Comparison of ENCODE assay signal across 9 mouse cellular contexts in the genomic region with DNA sequence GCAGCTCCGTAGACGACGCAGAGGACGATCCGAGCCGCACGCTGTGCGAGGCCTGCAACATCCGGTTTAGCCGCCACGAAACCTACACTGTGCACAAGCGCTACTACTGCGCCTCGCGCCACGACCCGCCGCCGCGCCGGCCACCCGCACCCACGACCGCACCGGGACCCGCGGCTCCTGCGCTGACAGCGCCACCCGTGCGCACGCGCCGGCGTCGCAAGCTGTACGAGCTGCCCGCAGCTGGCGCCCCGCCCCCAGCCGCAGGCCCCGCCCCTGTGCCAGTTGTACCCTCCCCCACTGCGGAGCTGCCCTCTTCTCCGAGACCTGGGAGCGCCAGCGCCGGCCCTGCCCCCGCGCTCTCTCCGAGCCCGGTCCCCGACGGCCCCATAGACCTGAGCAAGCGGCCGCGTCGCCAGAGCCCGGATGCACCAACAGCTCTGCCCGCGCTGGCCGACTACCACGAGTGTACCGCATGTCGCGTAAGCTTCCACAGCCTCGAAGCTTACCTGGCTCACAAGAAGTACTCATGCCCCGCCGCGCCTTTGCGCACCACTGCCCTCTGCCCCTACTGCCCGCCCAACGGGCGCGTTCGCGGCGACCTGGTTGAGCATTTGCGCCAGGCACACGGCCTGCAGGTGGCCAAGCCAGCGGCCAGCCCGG. TPM values are rescaled to one million over a fixed set of nuclear protein-coding genes. Genes with fewer than 3 reads are reported as not detected.
DNase-seq lines count a peak whose midpoint lies in the region; ATAC-seq and TF ChIP-seq lines count a peak whose summit lies in the region.
"Had no signal": no experiment of that assay in that cellular context is flagged by ENCODE, and none has a peak within 500 bp of the region (broad histone marks: within the 10 kb centered on the region; RNA-seq: fewer than 3 reads in every experiment).

No protein-coding gene starts in this region.

- peak overlapping the region; percentile 94 for H3K4me2 ChIP-seq in limb, embryonic 12.5 days
- peak overlapping the region; percentile 69 for H3K4me2 ChIP-seq in midbrain, postnatal 0 days (ENCODE audit: low read depth, low read length, poor library complexity, severe bottlenecking)

- ATAC-seq in limb, embryonic 12.5 days (ENCODE audit: insufficient number of reproducible peaks, insufficient read depth, low FRiP score, low TSS enrichment, low read depth), result peak; percentile 44; the same call in 1 of the 2 replicates
- ATAC-seq in midbrain, postnatal 0 days (ENCODE audit: low FRiP score), result peak; percentile 44

- H3K9me3 ChIP-seq in hindbrain, embryonic 10.5 days, result no peaks in the 10 kb centered on the region
- H3K9me3 ChIP-seq in limb, embryonic 12.5 days, result no peaks in the 10 kb centered on the region
- H3K9me3 ChIP-seq in midbrain, postnatal 0 days (ENCODE audit: low read length), result no peaks in the 10 kb centered on the region

- WGBS in hindbrain, embryonic 10.5 days, result 4% methylated on average over 81 of the region's 81 CpGs
- 1% methylated on average over 80 of the region's 81 CpGs for WGBS in limb, embryonic 12.5 days
- WGBS in midbrain, postnatal 0 days, result 12% methylated on average over 63 of the region's 81 CpGs

- H3K27ac ChIP-seq in layer of hippocampus, adult 2 months, result peak overlapping the region; percentile 76
- peak overlapping the region; percentile 62 for H3K27ac ChIP-seq in hindbrain, embryonic 10.5 days
- no peak overlapping the region for H3K27ac ChIP-seq in limb, embryonic 12.5 days
- no peak overlapping the region; the same call in 1 of the 2 replicates for H3K27ac ChIP-seq in midbrain, postnatal 0 days (ENCODE audit: low read depth, low read length)

- peaks cover 44% of the 10 kb centered on the region for H3K36me3 ChIP-seq in hindbrain, embryonic 10.5 days
- H3K36me3 ChIP-seq in limb, embryonic 12.5 days, result no peaks in the 10 kb centered on the region
- H3K36me3 ChIP-seq in midbrain, postnatal 0 days (ENCODE audit: insufficient read depth, low read length), result no peaks in the 10 kb centered on the region; the same call in 1 of the 2 replicates

- H3K27me3 ChIP-seq in hindbrain, embryonic 10.5 days (ENCODE audit: insufficient read depth, poor library complexity, severe bottlenecking), result peaks cover 88% of the 10 kb centered on the region
- H3K27me3 ChIP-seq in limb, embryonic 12.5 days, result peaks cover 76% of the 10 kb centered on the region
- peaks cover 29% of the 10 kb centered on the region for H3K27me3 ChIP-seq in midbrain, postnatal 0 days (ENCODE audit: insufficient read depth, low read length)

- peak in 1 of 2 experiments; percentile 67 for DNase-seq in layer of hippocampus, adult 2 months (ENCODE audit: low spot score in 2 of 2)
- no peak for DNase-seq in layer of hippocampus, adult 9-11 months
- peak; percentile 60 to 68 for DNase-seq in cerebellum, postnatal 14 days
- peak; percentile 80 for DNase-seq in hindbrain, embryonic 10.5 days (ENCODE audit: low spot score)
- peak; percentile 59 for DNase-seq in midbrain, postnatal 0 days (ENCODE audit: low spot score)
- no peak for DNase-seq in c-Kit-positive CD71-positive TER-119-positive erythroid progenitor cells, embryonic 14.5 days (ENCODE audit: low spot score)
- DNase-seq in ovary, adult 18-20 months (ENCODE audit: low spot score), result no peak

- H3K4me3 ChIP-seq in layer of hippocampus, adult 2 months, result peak overlapping the region; percentile 66
- H3K4me3 ChIP-seq in hindbrain, embryonic 10.5 days, result peak overlapping the region; percentile 66
- H3K4me3 ChIP-seq in limb, embryonic 12.5 days (replicated peaks), result peak overlapping the region; percentile 63
- H3K4me3 ChIP-seq in midbrain, postnatal 0 days (ENCODE audit: low read depth, low read length), result peak overlapping the region; percentile 49

- peaks cover 37% of the 10 kb centered on the region for H3K4me1 ChIP-seq in hindbrain, embryonic 10.5 days (replicated peaks)
- H3K4me1 ChIP-seq in limb, embryonic 12.5 days (replicated peaks), result peaks cover 16% of the 10 kb centered on the region
- H3K4me1 ChIP-seq in midbrain, postnatal 0 days (ENCODE audit: insufficient read depth, low read length), result 0 out of 2 replicates have a peak, but pooled peaks cover 2% of the 10 kb centered on the region

- H3K9ac ChIP-seq in limb, embryonic 12.5 days (replicated peaks), result peak overlapping the region; percentile 53
- H3K9ac ChIP-seq in midbrain, postnatal 0 days (replicated peaks; ENCODE audit: low read length, poor library complexity, severe bottlenecking), result peak overlapping the region; percentile 56

- 0 out of 2 replicates have a peak, but pooled peaks have one; percentile 11 for TF ChIP-seq CTCF in layer of hippocampus, adult 2 months (conservative IDR thresholded peaks at IDR 0.05)
- no peak for TF ChIP-seq CTCF in midbrain, postnatal 0 days (IDR thresholded peaks at IDR 0.05)

RNA-seq across cellular contexts. Expression of a gene that starts 24.2 kb away (rescaled TPM):
- under 1 TPM; 0.79 to 0.82 TPM for total RNA-seq in layer of hippocampus, adult 2 months (2021)
- not detected in 2 replicates for polyA plus RNA-seq in hindbrain, embryonic 10.5 days (2016; fragmentation: Nextera tagmentation; extraction: Ambion mirVana)
- polyA plus RNA-seq in limb, embryonic 12.5 days (2016; fragmentation: Nextera tagmentation; extraction: Ambion mirVana), result not detected in 2 replicates
- 0.93 and 3.5 TPM in 2 replicates for total RNA-seq in midbrain, postnatal 0 days (2014; rRNA removed)
- polyA plus RNA-seq in midbrain, postnatal 0 days (2015; fragmentation: Nextera tagmentation; extraction: Ambion mirVana), result 0.15 and 0.37 TPM in 2 replicates
- polyA plus RNA-seq: large intestine, adult 2 months had no signal

RNA-seq across cellular contexts. Expression of a gene that starts 40.0 kb away (rescaled TPM):
- 10 to 100 TPM; 39.2 to 40.2 TPM for total RNA-seq in layer of hippocampus, adult 2 months (2021)
- 67.6 and 75.0 TPM in 2 replicates for polyA plus RNA-seq in hindbrain, embryonic 10.5 days (2016; fragmentation: Nextera tagmentation; extraction: Ambion mirVana)
- polyA plus RNA-seq in limb, embryonic 12.5 days (2016; fragmentation: Nextera tagmentation; extraction: Ambion mirVana), result 76.7 and 76.9 TPM in 2 replicates
- total RNA-seq in midbrain, postnatal 0 days (2014; rRNA removed), result 29.4 and 41.3 TPM in 2 replicates
- polyA plus RNA-seq in midbrain, postnatal 0 days (2015; fragmentation: Nextera tagmentation; extraction: Ambion mirVana), result 23.4 and 25.0 TPM in 2 replicates

RNA-seq across cellular contexts. Expression of a gene that starts 54.4 kb away (rescaled TPM):
- total RNA-seq in layer of hippocampus, adult 2 months (2021), result 10 to 100 TPM; 45.1 to 45.6 TPM
- polyA plus RNA-seq in hindbrain, embryonic 10.5 days (2016; fragmentation: Nextera tagmentation; extraction: Ambion mirVana), result 1.6 and 2.4 TPM in 2 replicates
- 1.2 and 1.4 TPM in 2 replicates for polyA plus RNA-seq in limb, embryonic 12.5 days (2016; fragmentation: Nextera tagmentation; extraction: Ambion mirVana)
- total RNA-seq in midbrain, postnatal 0 days (2014; rRNA removed), result 19.6 and 28.6 TPM in 2 replicates
- polyA plus RNA-seq in midbrain, postnatal 0 days (2015; fragmentation: Nextera tagmentation; extraction: Ambion mirVana), result 1.2 TPM in 2 replicates

Comparison
In these comparisons a context has a peak if more than half of its experiments do, and no peak if none do; other contexts are left out.
1. DNase-seq: peak in cerebellum, postnatal 14 days (2 of 2), hindbrain, embryonic 10.5 days (single experiment) and midbrain, postnatal 0 days (single experiment); none in layer of hippocampus, adult 9-11 months (single experiment), c-Kit-positive CD71-positive TER-119-positive erythroid progenitor cells, embryonic 14.5 days (single experiment) and ovary, adult 18-20 months (single experiment).
2. H3K27ac ChIP-seq: peak in layer of hippocampus, adult 2 months (single experiment) and hindbrain, embryonic 10.5 days (single experiment); none in limb, embryonic 12.5 days (single experiment) and midbrain, postnatal 0 days (single experiment).
3. Peak in every context shown above with its lines, with median percentiles within 50 percentile points of each other: H3K4me3 ChIP-seq.